Mouse (Mus musculus) midbrain, embryonic 10.5 days (tissue): ENCODE measurements at regions not wholly inside any gene's neighbourhood (a gene's known extent, or its start where the extent isn't known, plus 50 kb on each side); places are given as distances from the start of the nearest gene placed in this dataset.

Source experiments
- DNase-seq: peaks from one replicate; pipeline ENCODE4 v3.0.0-alpha.2; 2017; ENCODE audit warnings: low spot score
- H3K27ac ChIP-seq: fragments of 300-500 bp; sonication (generic); replicated peaks from 2 replicates; pipeline ENCODE4 v1.5.1; 2016; ENCODE audit warnings: mild to moderate bottlenecking
- H3K27me3 ChIP-seq: fragments of 300-500 bp; sonication (generic); 2 replicates; pipeline ENCODE4 v1.6.1; 2016; ENCODE audit warnings: low read depth, mild to moderate bottlenecking; ENCODE audit not compliant: poor library complexity, severe bottlenecking
- H3K36me3 ChIP-seq: fragments of 300-500 bp; sonication (generic); 2 replicates; pipeline ENCODE4 v1.6.1; 2016; ENCODE audit warnings: mild to moderate bottlenecking, moderate library complexity
- H3K4me1 ChIP-seq: fragments of 300-500 bp; sonication (generic); 2 replicates; pipeline ENCODE4 v1.6.1; 2016
- H3K4me3 ChIP-seq: fragments of 300-500 bp; sonication (generic); 2 replicates; pipeline ENCODE4 v1.5.1; 2016; ENCODE audit warnings: mild to moderate bottlenecking, moderate library complexity
- H3K9me3 ChIP-seq: fragments of 300-500 bp; sonication (generic); replicated peaks from 2 replicates; pipeline ENCODE4 v1.6.1; 2016; ENCODE audit warnings: mild to moderate bottlenecking
- WGBS: fragments of 180-500 bp; shearing (Covaris S2); methylation state at CpG from one replicate; pipeline ENCODE4 v1.1.7; 2016; 5-methylcytosine and 5-hydroxymethylcytosine counted together

GRCm38 (mm10) chr1:163190841-163191240 is 105.4 kb upstream of the Mroh9 start:
- Histone ChIP-seq H3K4me3 (no peak overlapping the region), H3K36me3 (no peaks in the 10 kb centered on the region), H3K27ac (no peak overlapping the region), H3K4me1 (no peaks in the 10 kb centered on the region), H3K9me3 (no peaks in the 10 kb centered on the region), H3K27me3 (no peaks in the 10 kb centered on the region)
- DNase-seq, result no peak
- WGBS, result 78% methylated on average over 2 of the region's 2 CpGs

DNA sequence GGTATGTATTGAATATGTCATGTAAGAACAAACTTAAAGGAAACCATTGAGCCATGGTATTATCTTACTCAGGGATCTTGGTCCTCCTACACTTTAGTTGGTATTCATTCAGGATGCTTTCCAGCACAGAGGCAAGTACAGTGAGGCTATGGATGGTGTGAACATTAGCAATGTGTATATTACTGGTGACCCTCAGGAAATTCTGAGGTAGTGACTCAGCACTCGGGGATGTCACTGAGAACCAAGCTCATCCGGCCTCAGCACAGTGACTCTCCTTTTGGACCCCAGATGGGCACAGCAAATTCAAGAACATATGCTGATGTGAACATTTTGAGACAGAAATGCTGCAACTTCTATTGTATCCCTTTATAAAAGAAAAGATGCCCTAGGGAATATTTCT is 96.4 kb upstream of the Mroh9 start:
- Histone ChIP-seq H3K27ac (no peak overlapping the region), H3K36me3 (no peaks in the 10 kb centered on the region), H3K4me3 (no peak overlapping the region), H3K4me1 (no peaks in the 10 kb centered on the region), H3K9me3 (no peaks in the 10 kb centered on the region), H3K27me3 (no peaks in the 10 kb centered on the region)
- 80% methylated on average over 2 of the region's 2 CpGs for WGBS
- DNase-seq, result no peak

- no peaks in the 10 kb centered on the region for H3K4me1 ChIP-seq
- no peaks in the 10 kb centered on the region for H3K36me3 ChIP-seq
- no peak overlapping the region for H3K27ac ChIP-seq
- DNase-seq, result no peak
- no peaks in the 10 kb centered on the region for H3K9me3 ChIP-seq
- 53% methylated on average over 3 of the region's 3 CpGs for WGBS
- H3K4me3 ChIP-seq, result no peak overlapping the region
- no peaks in the 10 kb centered on the region for H3K27me3 ChIP-seq
Measured at GRCm38 (mm10) chr1:163177011-163177410, 91.5 kb upstream of the Mroh9 start.

DNA sequence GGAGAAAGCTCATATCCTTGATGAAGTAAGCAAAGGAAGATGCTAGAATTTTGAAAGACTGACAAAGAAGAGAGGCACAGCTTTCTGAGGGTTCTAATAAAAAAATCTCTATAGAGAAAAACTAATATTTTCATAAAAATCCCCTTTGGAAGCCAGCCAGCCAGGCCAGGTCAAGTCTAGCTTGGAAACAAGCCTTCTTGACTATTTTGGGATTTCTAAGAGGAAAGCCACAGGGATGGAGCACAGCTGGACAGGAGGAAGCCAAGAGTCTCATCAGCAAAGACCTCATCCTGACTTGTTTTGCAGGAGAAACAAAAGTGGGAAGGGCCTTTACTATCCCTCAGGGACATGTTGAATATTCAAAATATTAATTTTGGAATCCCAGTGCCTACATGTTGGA is 81.6 kb upstream of the Mroh9 start:
- H3K4me3 ChIP-seq, result no peak overlapping the region
- DNase-seq, result no peak
- no peaks in the 10 kb centered on the region; the same call in 1 of the 2 replicates for H3K9me3 ChIP-seq
- H3K4me1 ChIP-seq, result no peaks in the 10 kb centered on the region
- no peak overlapping the region for H3K27ac ChIP-seq
- no peaks in the 10 kb centered on the region for H3K36me3 ChIP-seq
- no peaks in the 10 kb centered on the region for H3K27me3 ChIP-seq

DNA sequence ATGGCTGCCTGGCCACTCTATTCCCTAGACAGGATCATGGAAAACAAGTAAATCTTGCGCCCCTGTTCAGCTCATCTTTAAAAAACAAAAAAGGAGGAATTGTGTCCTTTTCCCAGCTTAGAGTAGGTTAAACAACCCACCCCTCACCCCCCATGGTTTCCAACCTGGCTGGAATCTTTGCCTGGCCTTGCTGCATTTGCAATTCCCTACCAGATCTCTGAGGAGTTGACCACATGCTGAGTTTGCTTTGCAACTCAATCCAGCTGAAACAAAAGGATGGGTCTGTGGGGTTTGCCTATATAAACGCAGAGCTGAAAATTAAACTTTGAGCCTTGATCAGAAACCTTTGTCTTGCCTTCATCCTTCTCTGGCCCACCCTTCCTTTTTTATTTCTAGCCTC is 78.2 kb upstream of the Mroh9 start:
- H3K9me3 ChIP-seq, result no peaks in the 10 kb centered on the region
- H3K4me1 ChIP-seq, result no peaks in the 10 kb centered on the region
- H3K4me3 ChIP-seq, result no peak overlapping the region
- no peaks in the 10 kb centered on the region for H3K27me3 ChIP-seq
- H3K36me3 ChIP-seq, result no peaks in the 10 kb centered on the region
- H3K27ac ChIP-seq, result no peak overlapping the region
- 16% methylated on average over 2 of the region's 2 CpGs for WGBS
- no peak for DNase-seq

DNA sequence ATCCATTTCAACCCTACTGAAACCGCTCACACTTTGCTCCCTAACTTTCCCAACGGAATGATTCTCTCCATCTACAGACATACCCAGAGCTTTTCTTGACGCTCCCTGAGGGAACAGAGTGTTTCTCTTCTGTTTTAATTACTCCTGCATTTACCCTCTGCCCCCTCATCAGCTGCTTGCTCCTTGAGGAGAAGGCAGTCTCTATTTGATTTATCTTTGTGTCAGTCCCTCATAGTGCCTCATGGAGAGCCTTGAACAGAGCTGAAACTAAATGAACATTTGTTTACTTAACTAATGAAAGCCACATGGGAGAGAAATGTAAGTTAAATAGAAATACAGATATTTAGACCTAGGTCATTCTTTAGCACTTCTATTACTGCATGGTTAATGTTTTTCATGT is 74.4 kb upstream of the Mroh9 start:
- Histone ChIP-seq H3K36me3 (no peaks in the 10 kb centered on the region), H3K27ac (no peak overlapping the region), H3K4me1 (no peaks in the 10 kb centered on the region), H3K27me3 (no peaks in the 10 kb centered on the region), H3K9me3 (no peaks in the 10 kb centered on the region), H3K4me3 (no peak overlapping the region)
- WGBS, result 67% methylated on average over 3 of the region's 3 CpGs
- DNase-seq, result no peak

DNA sequence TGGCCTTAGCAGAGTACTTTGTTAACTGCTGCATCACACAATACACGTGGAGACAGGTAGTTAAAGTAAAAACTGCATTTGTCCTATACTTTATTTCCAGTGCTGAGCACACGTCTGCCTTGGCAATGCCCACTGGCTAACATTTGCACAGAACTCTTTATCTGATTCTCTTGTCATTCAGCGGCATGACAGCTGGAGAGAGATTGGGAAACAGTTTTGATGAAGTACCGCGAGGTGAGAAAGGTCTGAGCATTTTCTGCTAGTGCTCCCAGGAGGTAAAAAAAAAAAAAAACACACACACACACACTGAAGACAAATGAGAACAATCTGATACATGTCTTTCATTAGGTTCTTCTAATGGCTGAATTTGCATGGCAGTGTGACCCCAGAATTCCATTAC is 73.0 kb upstream of the Mroh9 start:
- 76% methylated on average over 5 of the region's 5 CpGs for WGBS
- DNase-seq, result no peak
- Histone ChIP-seq H3K27ac (no peak overlapping the region), H3K4me3 (no peak overlapping the region), H3K4me1 (no peaks in the 10 kb centered on the region), H3K9me3 (no peaks in the 10 kb centered on the region), H3K27me3 (no peaks in the 10 kb centered on the region), H3K36me3 (no peaks in the 10 kb centered on the region)

- H3K4me3 ChIP-seq, result peak overlapping the region; percentile 39
- peak; percentile 46 for DNase-seq
- WGBS, result 39% methylated on average over 13 of the region's 13 CpGs
- H3K9me3 ChIP-seq, result no peaks in the 10 kb centered on the region
- H3K36me3 ChIP-seq, result no peaks in the 10 kb centered on the region
- no peaks in the 10 kb centered on the region for H3K4me1 ChIP-seq
- H3K27ac ChIP-seq, result no peak overlapping the region
- no peaks in the 10 kb centered on the region for H3K27me3 ChIP-seq
Measured at GRCm38 (mm10) chr1:163150203-163150855, 64.9 kb upstream of the Mroh9 start.

DNA sequence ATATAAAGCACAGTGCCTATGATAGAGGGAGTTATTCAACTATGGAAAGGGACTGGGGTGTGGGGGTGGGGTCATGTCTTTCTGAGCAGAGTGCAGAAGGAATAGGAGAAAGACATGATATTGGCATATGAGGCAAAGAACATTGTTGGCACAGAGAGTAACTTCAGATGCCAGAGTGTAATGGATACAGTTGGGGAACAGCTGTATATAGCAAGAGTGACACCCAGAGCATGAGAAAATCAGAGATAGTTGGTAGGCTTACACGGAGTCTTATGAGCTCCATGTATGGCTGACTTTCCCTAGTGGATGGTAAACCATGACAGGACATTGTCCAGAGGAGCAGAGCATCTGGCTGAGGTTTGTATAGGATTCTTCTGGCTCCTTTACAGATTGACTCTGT is 61.2 kb upstream of the Mroh9 start:
- DNase-seq, result no peak
- H3K4me1 ChIP-seq, result no peaks in the 10 kb centered on the region
- no peaks in the 10 kb centered on the region for H3K27me3 ChIP-seq
- no peak overlapping the region for H3K27ac ChIP-seq
- H3K4me3 ChIP-seq, result no peak overlapping the region
- 83% methylated on average over 1 of the region's 1 CpGs for WGBS
- no peaks in the 10 kb centered on the region for H3K36me3 ChIP-seq
- no peaks in the 10 kb centered on the region for H3K9me3 ChIP-seq

GRCm38 (mm10) chr1:163143113-163143512 is 57.6 kb upstream of the Mroh9 start:
- Histone ChIP-seq H3K4me1 (no peaks in the 10 kb centered on the region), H3K4me3 (no peak overlapping the region), H3K27ac (no peak overlapping the region), H3K36me3 (no peaks in the 10 kb centered on the region), H3K27me3 (no peaks in the 10 kb centered on the region), H3K9me3 (no peaks in the 10 kb centered on the region)
- WGBS, result 69% methylated on average over 1 of the region's 1 CpGs
- DNase-seq, result no peak

- DNase-seq, result no peak
Measured at GRCm38 (mm10) chr1:163141471-163141870, 56.0 kb upstream of the Mroh9 start.

GRCm38 (mm10) chr1:163138179-163138578 is 52.7 kb upstream of the Mroh9 start:
- WGBS, result 70% methylated on average over 1 of the region's 1 CpGs
- Histone ChIP-seq H3K4me3 (no peak overlapping the region), H3K27ac (no peak overlapping the region)

More at GRCm38 (mm10) chr1:163141471-163141870, 56.0 kb upstream of the Mroh9 start:
- no peaks in the 10 kb centered on the region for H3K27me3 ChIP-seq
- no peaks in the 10 kb centered on the region for H3K9me3 ChIP-seq
- no peak overlapping the region for H3K27ac ChIP-seq
- no peak overlapping the region for H3K4me3 ChIP-seq
- 80% methylated on average over 1 of the region's 1 CpGs for WGBS
- H3K36me3 ChIP-seq, result no peaks in the 10 kb centered on the region
- H3K4me1 ChIP-seq, result no peaks in the 10 kb centered on the region

More at GRCm38 (mm10) chr1:163138179-163138578, 52.7 kb upstream of the Mroh9 start:
- Histone ChIP-seq H3K9me3 (no peaks in the 10 kb centered on the region), H3K4me1 (no peaks in the 10 kb centered on the region), H3K36me3 (no peaks in the 10 kb centered on the region), H3K27me3 (no peaks in the 10 kb centered on the region)
- no peak for DNase-seq
